Mouse (Mus musculus) intestine, postnatal 0 days (tissue): ENCODE measurements around the gene Lcat. TPM values are rescaled to one million over a fixed set of nuclear protein-coding genes. Genes with fewer than 3 reads are reported as not detected.
"Not testable (repeated sequence)": the region's sequence is repeated elsewhere in the genome, so short reads cannot be mapped to it uniquely, and the experiment has no call there.

Source experiments
- ATAC-seq: fragments of 200-750 bp; cut with Nextera tagmentation; 2 replicates; pipeline ENCODE4 v1.8.0; 2017; ENCODE audit warnings: mild to moderate bottlenecking, moderate TSS enrichment, moderate library complexity
- H3K27ac ChIP-seq: fragments of 300-500 bp; sonication (generic); 2 replicates; pipeline ENCODE4 v1.5.1; 2014; ENCODE audit warnings: mild to moderate bottlenecking, low read depth, low read length, moderate library complexity
- H3K27me3 ChIP-seq: fragments of 300-500 bp; sonication (generic); replicated peaks from 2 replicates; pipeline ENCODE4 v1.6.1; 2014; ENCODE audit warnings: low read length, mixed read lengths; ENCODE audit not compliant: control insufficient read depth, insufficient read depth
- H3K36me3 ChIP-seq: fragments of 300-500 bp; sonication (generic); 2 replicates; pipeline ENCODE4 v1.6.1; 2014; ENCODE audit warnings: mild to moderate bottlenecking, moderate library complexity; ENCODE audit not compliant: control insufficient read depth, insufficient read depth
- H3K4me1 ChIP-seq: fragments of 300-500 bp; sonication (generic); replicated peaks from 2 replicates; pipeline ENCODE4 v1.6.1; 2014; ENCODE audit warnings: antibody characterized with exemption, low read length, mixed read lengths; ENCODE audit not compliant: control insufficient read depth, insufficient read depth
- H3K4me2 ChIP-seq: fragments of 300-500 bp; sonication (generic); replicated peaks from 2 replicates; pipeline ENCODE4 v1.6.1; 2014; ENCODE audit warnings: low read depth, mild to moderate bottlenecking, moderate library complexity
- H3K4me3 ChIP-seq: fragments of 300-500 bp; sonication (generic); 2 replicates; pipeline ENCODE4 v1.5.1; 2014; ENCODE audit warnings: low read depth, low read length
- H3K9ac ChIP-seq: fragments of 300-500 bp; sonication (generic); 2 replicates; pipeline ENCODE4 v1.6.1; 2014; ENCODE audit warnings: mild to moderate bottlenecking, low read depth, low read length
- H3K9me3 ChIP-seq: fragments of 300-500 bp; sonication (generic); 2 replicates; pipeline ENCODE4 v1.6.1; 2016; ENCODE audit warnings: mixed run types; ENCODE audit not compliant: control insufficient read depth
- CTCF ChIP-seq: sonication (generic); IDR thresholded peaks from 2 replicates; pipeline ENCODE4 v1.5.1; 2016; ENCODE audit warnings: low read depth, mild to moderate bottlenecking, control low read depth, antibody characterized with exemption, moderate library complexity
- WGBS: fragments of 180-500 bp; shearing (Covaris S2); extraction: QIAGEN DNeasy Blood & Tissue Kit; methylation state at CpG from one replicate; pipeline ENCODE4 v1.1.7; 2014; 5-methylcytosine and 5-hydroxymethylcytosine counted together
- polyA plus RNA-seq: library from polyadenylated mRNA; unstranded; fragments of >200 nt; fragmentation: Nextera tagmentation; extraction: Ambion mirVana; gene quantifications from 2 replicates; pipeline ENCODE4 v1.2.1, GENCODE M21; 2015

The Lcat gene
- 0.20 and 0.37 TPM in 2 replicates for polyA plus RNA-seq

DNA sequence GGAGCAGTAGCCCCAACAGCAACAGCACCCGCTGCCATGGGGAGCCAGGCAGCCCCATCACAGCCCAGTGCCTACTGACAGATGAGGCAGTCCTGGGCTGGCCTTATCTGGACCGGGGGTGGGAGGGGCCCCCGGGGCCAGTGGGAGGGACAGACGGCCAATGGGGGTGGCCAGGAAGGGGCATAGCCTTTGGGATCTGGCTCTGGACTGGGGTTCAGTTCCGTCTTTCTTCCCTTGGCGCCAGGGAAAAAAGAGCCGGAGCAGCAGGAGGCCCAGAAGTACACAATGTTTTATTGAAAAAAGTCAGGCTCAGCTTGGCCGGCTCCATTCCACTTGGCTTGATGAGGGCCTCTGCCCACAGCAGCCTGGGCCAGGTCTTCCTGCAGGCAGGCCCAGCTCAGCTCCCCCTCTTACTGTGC, at the start of gene Lcat:
Gene Lcat (minus strand): TSS at position 62 of the 419 bp plus-strand sequence.
- 81% methylated on average over 8 of the region's 8 CpGs for WGBS
- H3K4me1 ChIP-seq: no peaks in the 10 kb centered on the region
- TF ChIP-seq CTCF: no peak
- peaks cover 36% of the 10 kb centered on the region for H3K36me3 ChIP-seq
- H3K4me3 ChIP-seq: no peak within 1 kb of the TSS
- no peaks in the 10 kb centered on the region for H3K9me3 ChIP-seq
- H3K27ac ChIP-seq: no peak within 1 kb of the TSS
- no peak within 1 kb of the TSS for H3K9ac ChIP-seq
- no peak for ATAC-seq
- H3K27me3 ChIP-seq: no peaks in the 10 kb centered on the region
- no peak within 1 kb of the TSS for H3K4me2 ChIP-seq

GRCm38 (mm10) chr8:105992499-105992898, 49.3 kb upstream of the Lcat start:
- H3K4me3 ChIP-seq: no peak overlapping the region
- H3K9me3 ChIP-seq: no peaks in the 10 kb centered on the region
- no peak overlapping the region for H3K4me2 ChIP-seq
- H3K36me3 ChIP-seq: no peaks in the 10 kb centered on the region
- H3K4me1 ChIP-seq: no peaks in the 10 kb centered on the region
- ATAC-seq: no peak
- no peak overlapping the region for H3K9ac ChIP-seq
- 66% methylated on average over 5 of the region's 5 CpGs for WGBS
- H3K27ac ChIP-seq: no peak overlapping the region
- TF ChIP-seq CTCF: no peak
- no peaks in the 10 kb centered on the region for H3K27me3 ChIP-seq

DNA sequence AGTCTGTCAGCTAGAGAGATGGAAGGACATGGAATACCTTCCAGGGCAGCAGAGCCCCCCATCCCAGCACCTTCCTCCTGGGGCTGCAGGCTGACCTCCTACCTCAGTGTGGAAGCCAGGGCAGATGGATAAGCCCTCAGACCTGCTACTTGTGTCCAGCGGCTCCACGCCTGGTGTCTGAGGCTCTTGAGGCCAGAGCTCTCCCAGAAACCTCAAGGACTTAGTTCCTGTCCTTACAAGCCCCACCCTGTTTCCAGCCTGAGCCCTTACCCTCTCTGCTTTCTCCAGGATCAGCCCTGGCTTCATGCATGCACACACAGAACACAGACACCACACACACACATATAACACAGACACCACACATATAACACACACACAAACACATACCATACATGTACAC, 48.4 kb upstream of the Lcat start:
- Histone ChIP-seq H3K4me3 (no peak overlapping the region), H3K27ac (no peak overlapping the region; the same call in 1 of the 2 replicates), H3K9ac (no peak overlapping the region), H3K36me3 (no peaks in the 10 kb centered on the region), H3K9me3 (no peaks in the 10 kb centered on the region), H3K4me2 (peak overlapping the region; percentile 14; the same call in 1 of the 2 replicates), H3K27me3 (no peaks in the 10 kb centered on the region), H3K4me1 (no peaks in the 10 kb centered on the region)
- no peak for TF ChIP-seq CTCF
- WGBS: 54% methylated on average over 2 of the region's 2 CpGs
- ATAC-seq: no peak

GRCm38 (mm10) chr8:105990856-105991387, 47.7 kb upstream of the Lcat start, which contains the start of gene Dus2:
Gene Dus2, plus strand, starts transcription at chr8:105991337.
- no peaks in the 10 kb centered on the region for H3K27me3 ChIP-seq
- H3K4me3 ChIP-seq: no peak within 1 kb of the TSS
- ATAC-seq: peak; percentile 77
- no peaks in the 10 kb centered on the region for H3K4me1 ChIP-seq
- peak; percentile 95 for TF ChIP-seq CTCF
- no peaks in the 10 kb centered on the region for H3K36me3 ChIP-seq
- H3K9ac ChIP-seq: no peak within 1 kb of the TSS; the same call in 1 of the 2 replicates
- WGBS: 7% methylated on average over 15 of the region's 15 CpGs
- H3K4me2 ChIP-seq: peak within 1 kb of the TSS; percentile 14
- H3K27ac ChIP-seq: no peak within 1 kb of the TSS; the same call in 1 of the 2 replicates
- H3K9me3 ChIP-seq: no peaks in the 10 kb centered on the region

DNA sequence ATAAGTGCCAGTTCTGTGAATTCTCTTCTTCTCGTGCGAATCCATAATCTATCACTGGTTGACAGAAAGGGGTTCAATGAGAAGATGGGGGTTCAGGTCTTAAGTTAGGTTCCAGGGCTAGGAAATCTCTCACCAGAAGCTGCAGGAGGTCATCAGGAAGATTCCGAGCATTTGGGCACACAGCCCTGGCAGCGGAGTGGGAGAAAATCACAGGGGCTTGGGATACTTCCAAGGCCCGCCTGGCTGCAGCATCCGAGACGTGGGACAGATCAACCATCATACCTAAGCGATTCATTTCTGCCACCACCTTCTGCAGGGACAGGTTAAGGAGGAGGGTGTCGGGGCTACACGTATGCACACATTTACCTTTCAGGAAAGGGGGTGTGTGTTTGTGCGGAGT, 45.4 kb upstream of the Lcat start:
- 87% methylated on average over 11 of the region's 11 CpGs for WGBS
- TF ChIP-seq CTCF: no peak
- H3K36me3 ChIP-seq: no peaks in the 10 kb centered on the region
- H3K9me3 ChIP-seq: no peaks in the 10 kb centered on the region
- H3K4me2 ChIP-seq: no peak overlapping the region
- H3K27ac ChIP-seq: no peak overlapping the region
- no peak overlapping the region for H3K4me3 ChIP-seq
- no peak for ATAC-seq
- H3K4me1 ChIP-seq: no peaks in the 10 kb centered on the region
- H3K27me3 ChIP-seq: no peaks in the 10 kb centered on the region
- no peak overlapping the region for H3K9ac ChIP-seq

DNA sequence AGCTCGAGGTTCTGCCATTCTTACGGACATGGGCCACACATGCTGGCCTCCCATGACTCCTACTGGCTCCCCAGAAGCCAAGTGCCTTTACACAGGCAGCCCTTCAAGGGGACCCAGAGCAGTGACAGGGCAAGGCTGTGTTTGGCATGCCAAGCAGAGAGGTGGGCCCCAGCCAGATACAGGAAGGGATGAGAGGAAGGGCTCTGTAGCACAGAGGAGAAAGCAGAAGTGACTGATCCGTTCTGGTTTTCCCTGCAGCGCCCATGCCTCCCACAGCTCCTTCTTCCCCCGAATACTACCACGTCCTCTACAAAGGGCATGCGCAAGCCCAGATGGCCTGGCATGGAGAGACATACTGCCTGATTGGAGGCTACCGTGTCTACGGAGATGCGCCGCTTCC, 40.2 kb upstream of the Lcat start:
- H3K4me3 ChIP-seq, H3K4me1 ChIP-seq, H3K27ac ChIP-seq, H3K36me3 ChIP-seq, H3K4me2 ChIP-seq, H3K27me3 ChIP-seq, H3K9me3 ChIP-seq, ATAC-seq, H3K9ac ChIP-seq: not testable (repeated sequence)
- WGBS: 76% methylated on average over 11 of the region's 11 CpGs
